Mouse (Mus musculus) right cerebral cortex, postnatal 10 days (tissue): Measurements from ENCODE around the gene Slc45a1.
A peak's percentile ranks its signal among the peaks of the same experiment; 100 is the strongest.

ENCODE experiments used
- DNase-seq, 2 experiments: peaks; one replicate each; pipeline ENCODE4 v3.0.0; 2021; ENCODE audit warnings: low spot score in 2 of 2

Gene Slc45a1

DNA sequence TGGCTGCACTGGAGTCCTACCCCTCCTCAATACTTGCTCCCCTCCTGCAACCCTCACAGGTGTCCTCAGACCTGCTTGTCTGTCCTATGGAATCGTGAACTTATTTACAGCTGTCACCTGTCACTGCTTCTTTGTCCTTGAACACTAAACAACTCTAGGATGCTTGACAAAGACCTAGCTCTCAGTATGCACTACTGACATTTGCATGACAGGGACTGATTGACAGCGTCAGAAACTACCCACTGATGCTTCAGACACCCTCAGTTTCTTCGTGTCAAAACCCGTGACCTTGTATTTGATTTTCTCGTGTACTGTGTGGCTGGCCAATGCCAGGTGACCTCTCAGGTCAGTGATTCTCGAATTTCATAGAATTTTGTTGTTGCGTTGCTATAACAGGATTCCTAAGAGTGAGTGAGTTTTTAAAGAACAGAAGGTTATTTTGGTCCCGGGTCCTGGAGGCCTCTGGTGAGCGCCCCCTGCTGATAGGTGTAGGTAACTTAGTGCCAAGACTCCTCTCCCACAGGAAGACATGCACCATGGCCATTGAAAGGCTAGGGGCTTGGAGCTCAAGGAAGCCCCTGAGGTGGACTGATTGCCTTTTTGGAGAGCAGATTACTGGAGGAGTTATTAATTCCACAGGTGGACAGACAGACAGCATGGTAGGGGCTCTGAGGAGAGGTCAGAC lies 8.1 kb upstream of the Slc45a1 start:
- DNase-seq: no peak

DNA sequence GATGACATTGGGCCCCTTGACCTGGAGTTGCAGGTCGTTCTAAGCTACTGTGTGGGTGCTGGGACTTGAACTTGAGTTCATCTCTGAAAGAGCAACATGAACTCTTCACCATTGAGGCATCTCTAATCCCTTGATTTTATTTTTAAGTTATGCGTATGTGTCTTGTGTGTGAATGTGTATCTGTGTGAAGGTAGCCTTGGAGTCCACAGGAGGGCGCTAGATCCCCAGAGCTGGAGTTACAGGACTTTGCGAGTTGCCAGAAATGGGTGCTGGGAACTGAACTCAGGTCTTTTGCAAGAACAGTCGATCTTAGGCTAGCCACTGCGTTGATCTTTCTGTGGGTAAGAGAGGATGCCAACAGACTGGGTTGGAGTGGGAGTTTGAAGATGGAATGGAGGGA lies 4.5 kb upstream of the Slc45a1 start:
- DNase-seq: no peak

DNA sequence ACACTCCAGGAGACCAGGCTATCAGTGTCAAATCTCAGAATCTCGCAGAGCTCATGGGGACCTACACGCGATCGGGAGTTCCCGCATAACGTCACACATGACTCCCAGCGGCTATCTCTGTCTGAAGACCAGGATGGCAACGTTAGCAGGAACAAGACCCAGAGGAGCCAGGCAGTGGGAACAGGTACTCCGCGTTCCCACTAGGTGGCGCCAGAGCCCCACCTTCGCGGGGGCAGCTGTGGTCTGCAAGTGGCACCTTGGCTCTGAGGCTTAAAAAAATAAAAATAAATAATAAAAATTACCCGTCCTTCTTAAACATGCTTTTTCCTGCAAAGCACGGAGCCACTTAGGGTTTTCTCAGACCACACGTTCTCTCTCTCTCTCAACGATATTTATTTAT lies 4.0 kb upstream of the Slc45a1 start:
- peak; percentile 88 to 91 for DNase-seq

DNA sequence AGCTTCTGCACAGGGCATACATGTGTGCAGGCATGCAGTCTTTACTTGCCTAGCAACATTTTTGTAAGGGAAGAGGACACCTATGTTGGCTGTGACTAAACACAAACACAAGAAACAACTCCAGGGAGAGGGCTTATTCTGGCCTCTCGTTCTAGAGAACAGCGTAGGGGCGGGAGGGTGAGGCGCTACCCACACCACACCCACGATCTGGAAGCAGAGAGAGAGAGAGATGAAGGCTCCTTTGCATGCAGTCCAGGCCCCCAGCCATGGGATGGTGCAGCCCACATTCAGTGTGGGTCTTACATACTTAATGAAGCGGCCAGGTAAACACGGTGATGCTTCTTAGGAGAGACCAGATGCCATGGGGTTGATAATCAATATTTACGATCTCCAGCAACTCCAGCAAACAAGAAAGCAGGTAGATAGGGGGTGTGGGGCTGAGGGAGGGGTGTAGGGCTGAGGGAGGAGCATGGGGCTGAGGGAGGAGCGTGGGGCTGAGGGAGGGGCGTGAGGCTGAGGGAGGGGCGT lies 1.2 kb upstream of the Slc45a1 start:
- DNase-seq: no peak

DNA sequence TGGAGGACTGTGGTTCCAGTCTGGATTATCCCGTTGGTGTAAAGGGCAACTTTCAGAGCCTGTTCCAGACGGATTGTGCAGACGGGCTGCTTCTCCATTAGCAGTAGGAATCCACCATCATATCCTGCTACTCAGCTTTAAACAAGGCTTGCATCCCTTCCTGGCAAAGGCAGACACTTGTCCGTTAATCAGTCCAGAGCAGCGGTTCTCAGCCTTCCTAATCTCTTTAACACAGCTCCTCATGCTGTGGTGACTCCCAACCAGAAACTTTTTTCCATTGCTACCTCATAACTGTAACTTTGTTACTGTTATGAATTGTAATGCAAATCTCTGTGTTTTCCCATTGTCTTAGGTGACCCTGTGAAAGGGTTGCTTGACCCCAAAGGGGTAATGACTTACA lies 2.6 kb downstream of the Slc45a1 start:
- no peak for DNase-seq

DNA sequence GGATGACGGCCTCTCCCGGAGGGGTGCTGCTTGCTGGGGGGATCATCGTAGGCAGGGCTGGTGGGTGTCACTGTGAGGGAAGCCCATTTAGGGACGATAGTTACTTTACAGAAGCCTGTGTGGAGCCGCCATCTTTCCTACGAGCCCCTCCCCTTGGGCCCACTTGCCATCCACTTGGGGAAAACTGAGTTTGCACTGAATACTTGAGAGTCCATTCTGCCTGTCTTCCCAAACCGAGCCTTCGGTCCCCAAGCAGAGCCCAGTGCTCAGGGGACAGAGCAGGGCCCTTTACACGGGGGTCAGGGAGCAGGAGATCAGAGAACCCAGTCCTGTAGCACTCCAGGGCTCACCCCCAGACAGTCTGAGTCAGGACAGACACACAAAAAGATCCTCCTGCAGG lies 7.7 kb downstream of the Slc45a1 start:
- no peak for DNase-seq

DNA sequence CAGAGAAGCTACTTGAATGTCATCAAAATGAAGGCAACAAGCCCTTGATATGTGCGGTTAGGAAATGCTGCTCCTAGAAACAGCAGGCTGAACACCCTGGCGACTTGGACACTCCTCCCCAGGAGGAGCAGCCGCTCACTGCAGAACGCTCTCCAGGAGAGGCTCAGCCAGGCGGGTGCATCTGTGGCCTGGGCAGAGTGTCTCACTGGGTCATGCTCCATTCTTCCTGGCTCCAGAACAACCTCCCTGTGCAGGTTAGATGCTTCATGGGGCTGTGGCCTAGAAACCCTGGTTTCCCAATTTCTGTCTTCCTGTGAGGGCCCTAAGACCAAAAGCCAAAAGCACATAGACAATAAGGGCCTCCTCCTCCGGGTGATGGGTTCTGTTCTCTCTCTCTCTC lies 15.3 kb downstream of the Slc45a1 start:
- no peak for DNase-seq

DNA sequence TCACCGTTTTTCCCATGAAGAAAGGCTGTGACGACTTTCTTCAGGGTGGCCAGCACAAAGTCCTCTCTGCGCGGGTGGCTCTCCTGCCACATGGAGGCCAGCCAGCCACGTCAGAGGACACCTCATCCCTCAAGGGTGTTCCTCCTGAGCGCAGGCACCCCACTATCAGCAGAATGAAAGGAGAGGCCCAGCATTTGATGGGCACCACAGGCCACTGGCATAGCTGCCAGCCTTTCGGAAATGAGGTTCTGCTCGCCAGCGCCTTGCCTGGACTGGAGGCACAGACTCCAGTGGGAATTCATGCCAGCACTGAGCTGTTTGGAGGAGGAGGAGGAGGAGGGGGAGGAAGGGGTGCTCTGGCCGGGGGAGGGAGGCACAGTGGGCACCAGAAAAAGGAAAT lies 16.4 kb downstream of the Slc45a1 start:
- no peak for DNase-seq

DNA sequence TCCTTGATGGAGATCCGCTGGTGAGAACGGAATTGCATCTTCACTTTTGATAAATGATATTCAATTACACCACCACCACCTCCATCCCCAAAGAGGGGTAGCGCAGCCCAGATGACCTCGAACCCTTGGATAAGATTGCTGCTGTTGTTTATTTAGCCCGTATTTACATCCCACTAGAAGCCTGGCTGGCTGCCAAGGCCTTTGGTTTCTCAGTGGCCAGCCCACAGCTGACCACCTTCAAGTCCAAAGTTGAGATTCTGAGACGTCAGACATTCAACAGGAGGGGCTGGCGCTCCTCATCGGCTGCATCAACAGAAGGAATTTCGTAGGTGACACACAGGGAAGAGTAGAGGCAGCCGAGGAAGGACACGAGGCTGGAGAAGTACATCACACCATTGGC lies 22.7 kb downstream of the Slc45a1 start:
- DNase-seq: no peak

DNA sequence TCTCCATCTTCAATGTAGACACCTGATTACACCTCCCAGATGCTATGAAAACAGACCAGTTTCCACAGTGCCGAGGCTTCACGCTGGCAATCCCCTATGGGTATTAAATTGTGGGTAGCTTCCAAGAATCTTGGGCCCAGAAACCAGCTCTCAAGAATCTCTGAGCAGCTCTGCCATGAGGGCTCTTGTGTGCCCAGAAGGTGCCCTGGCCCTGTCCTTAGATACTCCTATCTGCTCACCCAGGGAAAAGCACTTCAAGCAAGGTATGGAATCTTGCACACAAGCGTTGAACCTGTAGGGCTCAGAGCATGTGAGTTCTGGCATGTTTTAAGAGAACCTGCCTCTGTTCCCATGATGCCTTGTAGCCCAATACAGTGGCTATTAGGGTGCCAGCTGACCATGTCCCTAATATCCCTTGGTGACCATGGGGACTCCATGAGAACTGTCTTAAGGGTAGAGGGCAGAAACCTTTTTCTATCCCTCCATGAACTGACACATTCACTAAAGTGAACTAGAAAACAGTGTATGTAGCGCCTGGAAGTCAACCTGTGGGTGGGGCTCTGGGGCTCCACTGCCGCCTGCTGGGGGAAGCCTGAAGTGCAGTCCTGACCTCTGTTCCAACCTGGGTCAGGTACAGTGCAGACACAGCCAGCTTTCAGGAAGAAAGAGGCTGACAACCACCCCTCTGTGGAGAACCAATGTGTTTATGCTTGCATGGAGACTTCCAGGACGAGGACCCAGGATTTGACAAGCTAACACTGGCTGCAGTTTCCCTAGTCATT lies 25.8 kb downstream of the Slc45a1 start:
- DNase-seq: no peak

DNA sequence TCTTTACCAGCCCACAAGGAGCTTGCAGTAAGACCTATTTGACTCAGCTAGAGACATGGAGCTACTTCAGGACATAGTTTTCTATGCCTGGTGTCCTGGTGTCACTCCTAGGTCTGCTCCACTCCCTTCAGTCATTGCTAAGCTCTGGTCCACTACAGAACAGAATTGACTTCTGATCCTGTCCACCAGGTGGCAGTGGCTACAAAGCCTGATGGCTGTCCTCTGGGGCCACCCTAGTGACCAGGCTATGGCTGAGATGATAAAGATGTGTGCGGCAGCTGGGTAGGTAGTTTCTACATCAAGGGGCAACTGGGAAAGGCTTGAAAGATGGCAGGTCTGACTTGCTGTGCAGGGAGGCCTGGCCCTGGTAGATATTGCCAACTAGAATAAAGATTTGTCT lies 26.5 kb downstream of the Slc45a1 start:
- DNase-seq: peak in 1 of 2 experiments; percentile 77

DNA sequence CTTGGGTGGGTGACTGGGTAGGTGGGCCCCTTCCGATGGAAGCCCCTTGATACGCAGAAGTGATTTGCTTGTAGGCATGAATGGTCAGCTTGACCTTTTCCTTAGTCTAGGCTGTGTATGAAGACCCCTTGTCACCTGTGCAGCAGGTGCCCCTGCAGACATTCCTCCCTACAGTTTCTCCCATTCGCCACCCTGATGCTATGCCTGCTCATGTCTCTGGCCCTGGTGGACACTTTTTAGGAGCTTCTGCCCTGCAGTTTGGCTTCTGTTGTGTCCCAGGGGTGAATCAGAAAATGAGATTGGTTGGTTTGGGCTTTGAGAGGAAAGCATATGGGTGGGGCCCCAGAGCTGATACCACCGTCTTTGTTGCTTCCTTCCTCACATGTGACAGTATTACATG lies 27.0 kb downstream of the Slc45a1 start:
- no peak for DNase-seq

DNA sequence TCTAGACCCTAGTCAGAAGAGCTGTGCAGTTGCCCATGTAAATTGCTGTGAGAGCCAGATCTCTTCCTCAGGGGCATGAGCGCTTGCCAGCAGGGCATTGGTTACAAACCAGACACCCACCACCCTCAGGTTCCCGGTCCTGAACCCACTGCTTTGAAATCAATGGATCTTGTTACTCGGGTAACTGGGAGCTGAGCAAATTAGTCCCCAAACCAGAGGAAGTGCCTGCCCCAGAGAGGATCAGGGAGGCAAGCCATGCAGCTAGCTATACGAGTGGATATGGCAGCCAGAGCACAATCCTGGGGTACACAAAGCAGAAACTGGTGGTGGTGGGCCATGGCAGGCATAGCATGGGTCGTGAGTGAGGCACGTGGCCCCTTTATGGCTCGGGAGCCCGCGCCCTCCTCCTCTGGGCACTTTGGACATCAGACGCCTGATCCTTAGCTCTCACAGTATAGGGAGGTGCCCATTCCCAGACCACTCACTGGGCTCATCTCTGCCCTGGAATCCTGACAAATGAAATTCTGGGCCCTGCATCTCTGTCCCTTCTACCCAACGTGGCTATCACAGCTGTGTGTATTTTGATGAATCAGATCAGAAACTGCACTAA lies 27.7 kb downstream of the Slc45a1 start:
- DNase-seq: no peak

DNA sequence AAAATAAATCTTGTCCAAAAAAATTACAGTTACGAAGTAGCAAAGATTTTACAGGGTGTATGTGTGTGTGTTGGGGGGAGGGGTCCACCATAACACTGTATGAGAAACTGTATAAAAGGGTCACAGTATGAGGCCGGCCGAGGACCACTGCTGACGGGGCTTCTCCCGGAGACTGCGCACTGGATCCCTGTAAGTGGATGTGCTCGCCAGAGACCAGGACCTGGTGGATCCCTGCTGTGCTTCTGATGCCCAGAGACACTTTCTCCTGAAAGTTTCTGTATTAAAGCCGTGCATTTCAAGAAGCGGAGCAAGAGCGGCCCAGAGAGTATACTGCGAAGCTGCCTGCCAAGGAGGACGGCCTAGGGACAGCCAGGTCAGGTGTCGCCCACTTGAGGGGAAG lies 29.3 kb downstream of the Slc45a1 start:
- no peak for DNase-seq

DNA sequence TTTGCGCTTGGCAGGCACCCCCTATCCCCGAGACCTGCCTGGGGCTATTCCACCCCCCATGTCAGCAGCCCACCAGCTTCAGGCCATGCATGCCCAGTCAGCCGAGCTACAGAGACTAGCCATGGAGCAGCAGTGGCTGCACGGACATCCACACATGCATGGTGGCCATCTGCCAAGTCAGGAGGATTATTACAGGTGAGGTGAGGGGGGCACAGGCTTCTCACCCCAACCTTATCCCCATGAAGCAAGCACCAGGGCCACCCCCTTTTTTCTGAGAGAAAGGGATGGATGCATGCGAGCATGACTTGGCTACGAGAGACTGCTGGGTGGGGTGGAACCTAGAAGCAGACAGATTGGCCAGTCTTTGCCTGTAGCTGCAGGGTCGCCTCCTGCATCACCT lies 33.0 kb downstream of the Slc45a1 start:
- DNase-seq: no peak

DNA sequence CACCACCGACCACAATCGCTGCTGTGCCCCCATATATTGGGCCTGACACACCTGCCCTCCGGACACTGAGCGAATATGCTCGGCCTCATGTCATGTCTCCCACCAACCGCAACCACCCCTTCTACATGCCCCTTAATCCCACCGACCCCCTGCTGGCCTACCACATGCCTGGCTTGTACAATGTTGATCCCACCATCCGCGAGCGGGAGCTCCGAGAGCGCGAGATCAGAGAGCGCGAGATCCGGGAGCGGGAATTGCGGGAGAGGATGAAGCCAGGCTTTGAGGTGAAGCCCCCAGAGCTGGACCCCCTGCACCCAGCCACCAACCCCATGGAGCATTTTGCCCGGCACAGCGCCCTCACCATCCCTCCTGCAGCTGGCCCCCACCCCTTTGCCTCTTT lies 35.1 kb downstream of the Slc45a1 start:
- no peak for DNase-seq

DNA sequence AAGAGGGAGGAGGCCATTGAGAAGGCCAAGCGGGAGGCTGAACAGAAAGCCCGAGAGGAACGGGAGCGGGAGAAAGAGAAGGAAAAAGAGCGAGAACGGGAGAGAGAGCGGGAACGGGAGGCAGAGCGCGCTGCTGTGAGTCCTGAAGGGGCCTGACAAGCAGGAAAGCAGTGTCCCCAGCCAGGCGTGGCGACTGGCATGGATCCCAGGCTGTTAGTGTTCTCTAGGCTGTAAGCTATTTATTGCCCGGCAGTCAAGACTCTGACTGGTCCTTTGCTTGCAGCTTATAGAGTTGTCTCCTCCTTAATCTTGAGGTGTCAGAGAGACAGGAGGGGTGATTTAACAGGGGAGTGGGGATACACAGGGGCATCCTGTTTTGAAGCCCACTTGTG lies 35.9 kb downstream of the Slc45a1 start:
- DNase-seq: no peak

DNA sequence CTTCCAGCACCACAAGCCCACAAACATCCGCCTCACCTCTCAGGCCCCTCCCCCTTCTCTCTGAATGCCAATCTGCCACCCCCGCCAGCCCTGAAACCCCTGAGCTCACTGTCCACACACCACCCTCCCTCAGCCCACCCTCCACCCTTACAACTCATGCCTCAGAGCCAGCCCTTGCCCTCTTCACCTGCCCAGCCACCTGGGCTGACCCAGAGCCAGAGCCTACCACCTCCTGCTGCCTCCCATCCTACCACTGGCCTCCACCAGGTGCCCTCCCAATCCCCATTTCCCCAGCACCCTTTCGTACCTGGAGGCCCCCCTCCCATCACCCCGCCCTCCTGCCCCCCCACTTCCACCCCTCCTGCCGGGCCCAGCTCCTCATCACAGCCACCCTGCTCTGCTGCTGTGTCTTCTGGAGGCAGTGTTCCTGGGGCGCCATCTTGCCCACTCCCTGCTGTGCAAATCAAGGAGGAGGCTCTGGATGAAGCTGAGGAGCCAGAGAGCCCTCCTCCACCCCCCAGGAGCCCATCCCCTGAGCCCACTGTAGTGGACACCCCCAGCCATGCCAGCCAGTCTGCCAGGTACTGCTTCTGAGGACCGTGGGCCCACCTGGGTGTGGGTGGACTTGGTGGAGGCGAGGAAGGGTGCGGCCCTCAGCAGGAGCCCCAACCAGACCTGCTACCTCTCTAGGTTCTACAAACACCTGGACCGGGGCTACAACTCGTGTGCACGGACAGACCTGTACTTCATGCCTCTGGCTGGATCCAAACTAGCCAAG lies 36.5 kb downstream of the Slc45a1 start:
- DNase-seq: no peak

DNA sequence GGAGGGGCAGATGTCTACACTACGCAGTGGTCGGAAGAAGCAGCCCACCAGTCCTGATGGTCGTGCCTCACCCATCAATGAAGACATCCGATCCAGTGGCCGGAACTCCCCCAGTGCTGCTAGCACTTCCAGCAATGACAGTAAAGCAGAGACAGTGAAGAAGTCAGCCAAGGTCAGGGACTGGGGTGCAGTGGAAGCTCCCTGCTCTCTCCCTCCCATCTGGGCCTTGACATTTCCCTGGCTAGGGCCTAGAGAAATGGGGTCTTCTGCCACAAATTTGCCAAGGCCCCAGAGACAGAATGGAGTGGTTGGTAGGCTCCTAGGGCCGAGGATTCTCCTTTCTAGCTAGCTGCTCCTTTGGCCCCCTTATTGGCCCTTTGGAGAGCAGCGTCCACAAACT lies 38.3 kb downstream of the Slc45a1 start:
- no peak for DNase-seq

DNA sequence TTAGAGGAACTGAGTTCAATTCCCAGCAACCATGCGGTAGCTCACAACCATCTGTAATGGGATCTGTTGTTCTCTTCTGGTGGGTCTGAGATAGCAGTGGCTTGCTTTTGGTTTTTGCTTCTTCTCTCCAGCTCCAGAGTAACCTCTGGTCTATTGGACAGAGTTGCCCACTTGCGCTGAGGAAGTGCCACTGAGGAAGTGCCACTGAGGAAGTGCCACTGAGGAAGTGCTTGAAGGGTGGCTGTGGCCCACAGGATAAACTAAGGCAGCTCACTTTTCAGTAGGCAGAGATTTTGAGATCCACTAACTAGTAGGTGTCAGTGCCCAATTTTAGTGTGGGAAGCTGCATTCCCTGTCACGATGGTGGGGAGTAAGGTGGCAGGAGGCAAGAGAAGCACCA lies 43.3 kb downstream of the Slc45a1 start:
- no peak for DNase-seq

DNA sequence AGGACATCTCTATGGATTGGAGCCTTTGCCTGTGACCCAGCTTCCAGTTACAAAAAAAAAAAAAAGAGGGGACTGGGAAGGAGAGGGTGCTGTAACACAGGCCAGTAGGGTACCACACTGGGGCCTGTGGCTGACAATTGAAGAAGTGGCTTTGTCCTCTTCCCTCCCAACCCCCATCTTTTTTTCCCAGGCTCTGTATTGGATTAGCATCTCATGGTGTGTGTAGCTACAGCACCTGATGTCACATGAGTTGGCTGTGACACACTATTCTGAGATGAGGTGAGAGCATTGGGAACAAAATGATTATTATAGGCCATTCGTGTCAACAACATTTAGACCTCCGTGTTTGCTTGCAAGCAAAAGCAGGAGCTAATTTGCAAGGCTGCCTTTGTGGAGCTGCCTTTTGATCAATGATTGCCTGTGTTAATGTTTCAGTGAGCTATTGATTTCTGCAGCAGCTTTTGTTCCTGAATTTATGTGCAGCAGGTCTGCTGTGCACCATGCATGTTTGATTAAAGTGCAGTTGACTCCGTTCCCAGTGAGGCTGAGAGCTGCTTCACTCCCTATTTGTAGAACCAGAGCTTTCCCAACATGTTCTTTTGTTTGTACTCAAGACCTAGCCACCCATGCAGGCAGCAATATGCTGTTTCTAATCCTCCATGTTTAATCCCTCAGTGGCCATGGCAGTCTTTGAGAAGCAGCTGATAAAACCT lies 45.4 kb downstream of the Slc45a1 start:
- DNase-seq: no peak

DNA sequence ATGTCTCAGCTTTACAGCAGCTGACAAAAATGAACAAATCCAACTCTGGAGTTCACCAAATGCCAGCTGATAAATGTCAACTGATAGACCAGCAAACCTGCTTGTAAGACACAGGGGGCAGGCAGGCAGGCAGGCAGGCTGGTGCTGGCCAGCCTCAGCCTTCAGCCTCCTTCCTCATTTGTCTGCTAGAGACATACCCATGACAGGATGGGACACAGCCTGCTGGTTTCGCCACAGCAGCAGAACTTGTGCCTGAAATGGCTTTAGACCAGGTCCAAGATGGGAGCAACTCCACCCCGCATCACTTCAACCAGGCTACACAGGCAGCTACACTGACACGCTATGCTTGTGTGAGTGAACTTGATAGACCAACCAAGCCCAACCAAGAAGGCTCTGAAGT lies 46.2 kb downstream of the Slc45a1 start:
- DNase-seq: no peak
